In the genomic region with DNA sequence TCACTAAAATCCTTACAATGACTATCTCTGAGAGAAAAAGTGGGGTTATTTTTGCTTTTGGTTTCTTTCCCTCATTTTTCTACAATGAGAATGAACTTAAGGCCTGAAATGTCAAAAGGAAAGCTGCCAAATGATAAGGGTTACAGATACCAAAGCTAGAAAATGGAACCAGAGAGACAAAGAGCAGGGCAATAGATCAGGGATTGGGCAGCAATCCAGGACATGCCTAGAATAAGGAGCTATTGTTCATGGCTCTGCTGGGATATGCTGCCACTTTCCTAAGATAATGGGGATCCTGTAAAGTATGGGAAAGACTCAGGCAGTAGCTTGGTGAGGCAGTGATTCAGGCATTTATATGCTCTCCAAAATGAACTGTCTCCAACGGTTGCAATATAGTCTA, we compare ENCODE assay signal across 20 mouse cellular contexts. TPM values are rescaled to one million over a fixed set of nuclear protein-coding genes. Genes with fewer than 3 reads are reported as not detected.
DNase-seq lines count a peak whose midpoint lies in the region; ATAC-seq lines count a peak whose summit lies in the region.
"Had no signal": no experiment of that assay in that cellular context is flagged by ENCODE, and none has a peak within 500 bp of the region (broad histone marks: within the 10 kb centered on the region; RNA-seq: fewer than 3 reads in every experiment).

No protein-coding gene starts in this region.

- no peaks in the 10 kb centered on the region for H3K9me3 ChIP-seq in heart, embryonic 15.5 days (replicated peaks)
- no peaks in the 10 kb centered on the region for H3K9me3 ChIP-seq in kidney, embryonic 15.5 days (replicated peaks)
- no peaks in the 10 kb centered on the region for H3K9me3 ChIP-seq in intestine, embryonic 16.5 days (ENCODE audit: control insufficient read depth, low read length)
- H3K9me3 ChIP-seq: embryonic facial prominence, embryonic 12.5 days; hindbrain, embryonic 12.5 days; liver, embryonic 15.5 days; neural tube, embryonic 15.5 days had no signal

- DNase-seq in heart, adult 11 months, result no peak
- peak; percentile 22 for DNase-seq in kidney, postnatal 14 days
- DNase-seq in adipocyte (ENCODE audit: low spot score), result peak; percentile 26
- DNase-seq: cerebellum, adult 18-20 months; cerebellum, postnatal 14 days; forebrain, postnatal 0 days; gastrocnemius, postnatal 14 days; heart, adult 18-20 months; layer of hippocampus, adult 9-11 months; lung, postnatal 4 days had no signal

- 0 out of 2 replicates have a peak overlapping the region, but pooled peaks have one; percentile 12 for H3K27ac ChIP-seq in heart, embryonic 15.5 days
- no peak overlapping the region for H3K27ac ChIP-seq in kidney, embryonic 15.5 days
- H3K27ac ChIP-seq in intestine, embryonic 16.5 days (ENCODE audit: low read length), result no peak overlapping the region
- H3K27ac ChIP-seq: embryonic facial prominence, embryonic 12.5 days; hindbrain, embryonic 12.5 days; left cerebral cortex, adult 2 months; liver, embryonic 15.5 days; neural tube, embryonic 15.5 days; stomach, postnatal 0 days had no signal

- no peaks in the 10 kb centered on the region for H3K36me3 ChIP-seq in heart, embryonic 15.5 days
- no peaks in the 10 kb centered on the region for H3K36me3 ChIP-seq in kidney, embryonic 15.5 days
- no peaks in the 10 kb centered on the region for H3K36me3 ChIP-seq in intestine, embryonic 16.5 days (ENCODE audit: control insufficient read depth, insufficient read depth, low read length)
- H3K36me3 ChIP-seq: embryonic facial prominence, embryonic 12.5 days; hindbrain, embryonic 12.5 days; liver, embryonic 15.5 days; neural tube, embryonic 15.5 days had no signal

- ATAC-seq in heart, embryonic 15.5 days (replicated peaks; ENCODE audit: insufficient number of reproducible peaks, insufficient read depth, low FRiP score, low read depth), result no peak
- no peak for ATAC-seq in kidney, embryonic 15.5 days (replicated peaks; ENCODE audit: low FRiP score)
- peak; percentile 62 for ATAC-seq in intestine, embryonic 16.5 days
- ATAC-seq in activated CD4-positive, CD25-positive, alpha-beta regulatory T cell, adult 4 months, result no peak
- ATAC-seq: forebrain, postnatal 0 days had no signal

- H3K27me3 ChIP-seq in heart, embryonic 15.5 days, result no peaks in the 10 kb centered on the region
- H3K27me3 ChIP-seq in kidney, embryonic 15.5 days, result no peaks in the 10 kb centered on the region
- H3K27me3 ChIP-seq in intestine, embryonic 16.5 days (replicated peaks; ENCODE audit: control insufficient read depth, insufficient read depth, low read length), result no peaks in the 10 kb centered on the region
- H3K27me3 ChIP-seq: embryonic facial prominence, embryonic 12.5 days; hindbrain, embryonic 12.5 days; liver, embryonic 15.5 days; neural tube, embryonic 15.5 days had no signal

- no peak overlapping the region for H3K4me2 ChIP-seq in heart, embryonic 15.5 days
- H3K4me2 ChIP-seq in kidney, embryonic 15.5 days, result no peak overlapping the region
- no peak overlapping the region for H3K4me2 ChIP-seq in intestine, embryonic 16.5 days (ENCODE audit: low read depth, low read length)
- H3K4me2 ChIP-seq: embryonic facial prominence, embryonic 12.5 days; hindbrain, embryonic 12.5 days; liver, embryonic 15.5 days; neural tube, embryonic 15.5 days had no signal

- H3K4me1 ChIP-seq in heart, embryonic 15.5 days (replicated peaks), result peaks cover 7% of the 10 kb centered on the region
- no peaks in the 10 kb centered on the region for H3K4me1 ChIP-seq in kidney, embryonic 15.5 days
- no peaks in the 10 kb centered on the region for H3K4me1 ChIP-seq in intestine, embryonic 16.5 days (ENCODE audit: control insufficient read depth, insufficient read depth, low read length)
- H3K4me1 ChIP-seq: embryonic facial prominence, embryonic 12.5 days; hindbrain, embryonic 12.5 days; liver, embryonic 15.5 days; neural tube, embryonic 15.5 days had no signal

- no peak overlapping the region for H3K4me3 ChIP-seq in heart, embryonic 15.5 days
- no peak overlapping the region for H3K4me3 ChIP-seq in kidney, embryonic 15.5 days (replicated peaks)
- no peak overlapping the region for H3K4me3 ChIP-seq in intestine, embryonic 16.5 days (ENCODE audit: low read length)
- H3K4me3 ChIP-seq: embryonic facial prominence, embryonic 12.5 days; hindbrain, embryonic 12.5 days; left cerebral cortex, adult 2 months; liver, embryonic 15.5 days; neural tube, embryonic 15.5 days had no signal

- no peak overlapping the region for H3K9ac ChIP-seq in heart, embryonic 15.5 days
- no peak overlapping the region for H3K9ac ChIP-seq in kidney, embryonic 15.5 days
- H3K9ac ChIP-seq in intestine, embryonic 16.5 days (ENCODE audit: low read depth, low read length), result no peak overlapping the region
- H3K9ac ChIP-seq: embryonic facial prominence, embryonic 12.5 days; forebrain, postnatal 0 days; hindbrain, embryonic 12.5 days; liver, embryonic 15.5 days; neural tube, embryonic 15.5 days had no signal

- WGBS in heart, embryonic 15.5 days, result 32% methylated on average over 1 of the region's 1 CpGs
- 81% methylated on average over 1 of the region's 1 CpGs for whole genome bisulfite sequencing in kidney, embryonic 15.5 days
- 74% methylated on average over 1 of the region's 1 CpGs for WGBS in intestine, embryonic 16.5 days

RNA-seq across cellular contexts. Expression of gene Nrip1, which starts 22.9 kb away (rescaled TPM):
- polyA plus RNA-seq in heart, embryonic 15.5 days (2015; fragmentation: Nextera tagmentation; extraction: Ambion mirVana), result 19.1 and 26.1 TPM in 2 replicates
- polyA plus RNA-seq in kidney, embryonic 15.5 days (2015; fragmentation: Nextera tagmentation; extraction: Ambion mirVana), result 55.0 and 58.3 TPM in 2 replicates
- polyA plus RNA-seq in intestine, embryonic 16.5 days (2015; fragmentation: Nextera tagmentation; extraction: Ambion mirVana), result 31.2 and 35.5 TPM in 2 replicates
- polyA plus RNA-seq in activated CD4-positive, CD25-positive, alpha-beta regulatory T cell, adult 4 months (2017; shearing (Covaris generic)), result 10 to 100 TPM; 31.6 to 41.4 TPM
